Mouse (Mus musculus) adipocyte (in vitro differentiated cells): ENCODE data around the gene Serpine1.

Source experiments
- DNase-seq: peaks from one replicate; pipeline ENCODE4 v3.0.0-alpha.2; 2016; ENCODE audit warnings: low spot score

The Serpine1 gene

DNA sequence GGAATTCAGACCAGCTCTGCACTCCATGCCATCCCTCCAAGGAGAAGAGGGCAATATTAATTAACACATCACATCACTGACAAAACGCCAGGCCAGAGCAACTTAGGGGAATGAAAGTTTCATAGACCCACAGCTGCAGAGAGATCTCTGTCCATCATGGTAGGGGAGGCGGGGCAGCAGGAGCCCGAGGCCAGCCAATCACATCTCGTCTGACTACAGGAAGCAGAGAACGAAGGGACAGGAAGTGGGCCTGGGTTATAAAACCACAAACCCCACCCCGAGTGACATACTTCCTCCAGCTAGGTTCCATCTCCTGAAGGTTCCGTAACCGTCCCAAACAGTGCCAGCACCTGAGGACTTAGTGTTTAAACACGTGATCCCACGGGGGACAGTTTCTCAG, 23.1 kb upstream of the Serpine1 start:
- DNase-seq: no peak

GRCm38 (mm10) chr5:137093720-137094119, 21.7 kb upstream of the Serpine1 start:
- DNase-seq: no peak

DNA sequence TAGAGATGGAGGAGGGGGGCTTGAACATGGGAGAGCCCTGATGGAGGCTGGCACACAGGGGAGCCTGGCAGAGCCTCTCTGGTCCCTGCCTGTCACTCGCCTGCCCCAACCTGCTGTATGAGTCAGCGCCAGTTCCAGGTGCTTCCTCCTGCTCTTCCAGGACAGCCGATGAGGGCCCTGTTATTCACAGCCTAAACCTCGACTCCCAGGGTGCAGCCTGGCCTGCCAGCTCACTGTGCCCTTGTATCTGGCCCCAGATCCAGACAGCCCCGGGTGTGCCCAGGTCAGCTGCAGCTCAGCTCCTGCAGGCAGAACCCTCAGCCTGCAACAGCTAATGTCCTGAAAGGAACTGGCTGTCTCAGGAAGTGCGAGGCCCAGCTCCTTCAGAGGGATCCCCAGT, 19.5 kb upstream of the Serpine1 start:
- DNase-seq: no peak

- DNase-seq: no peak
Measured at GRCm38 (mm10) chr5:137090870-137091269, 18.8 kb upstream of the Serpine1 start.

- DNase-seq: no peak
Measured at GRCm38 (mm10) chr5:137087410-137087809, 15.3 kb upstream of the Serpine1 start.

- no peak for DNase-seq
Measured at GRCm38 (mm10) chr5:137085731-137086130, 13.7 kb upstream of the Serpine1 start.

DNA sequence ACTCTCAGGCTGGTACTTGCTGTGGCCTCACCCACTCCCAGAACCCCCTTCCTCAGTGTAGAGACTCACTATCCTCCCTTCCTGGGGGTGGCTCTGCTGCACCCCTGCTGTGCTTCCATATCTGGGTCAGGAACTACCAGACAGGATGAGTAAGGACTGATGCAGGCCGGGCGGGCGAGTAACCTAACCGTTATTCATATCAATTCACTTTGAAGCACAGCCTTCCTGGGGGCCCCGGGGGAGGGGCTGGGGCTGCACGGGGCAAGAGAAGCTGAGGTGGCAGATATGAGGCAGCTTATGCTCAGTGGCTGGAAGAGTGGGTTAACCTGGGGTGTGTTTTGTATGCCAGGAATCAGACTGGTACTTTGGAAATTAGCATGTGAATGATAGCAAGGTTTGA, 13.0 kb upstream of the Serpine1 start:
- no peak for DNase-seq

- no peak for DNase-seq
Measured at GRCm38 (mm10) chr5:137083051-137083450, 11.0 kb upstream of the Serpine1 start.

DNA sequence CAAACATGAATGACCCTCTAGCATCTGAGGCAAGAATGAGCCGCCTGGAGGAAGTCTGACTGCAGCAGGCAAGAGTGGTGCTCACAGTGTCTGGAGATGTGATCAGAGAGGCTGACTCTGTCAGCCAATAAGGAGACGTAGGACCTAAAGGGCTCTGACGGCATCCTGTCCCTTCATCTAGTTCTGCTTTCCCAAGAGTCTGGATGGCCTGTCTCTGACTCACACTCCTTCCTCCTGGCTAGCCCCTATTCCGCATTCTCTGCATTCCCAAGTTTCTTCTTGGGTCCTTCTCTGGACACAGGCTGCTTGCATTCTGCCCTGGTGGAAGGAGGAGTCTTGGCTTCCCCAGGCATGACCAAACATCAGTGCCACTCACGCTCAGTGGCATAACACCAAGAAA, 7.8 kb upstream of the Serpine1 start:
- peak; percentile 79 for DNase-seq

DNA sequence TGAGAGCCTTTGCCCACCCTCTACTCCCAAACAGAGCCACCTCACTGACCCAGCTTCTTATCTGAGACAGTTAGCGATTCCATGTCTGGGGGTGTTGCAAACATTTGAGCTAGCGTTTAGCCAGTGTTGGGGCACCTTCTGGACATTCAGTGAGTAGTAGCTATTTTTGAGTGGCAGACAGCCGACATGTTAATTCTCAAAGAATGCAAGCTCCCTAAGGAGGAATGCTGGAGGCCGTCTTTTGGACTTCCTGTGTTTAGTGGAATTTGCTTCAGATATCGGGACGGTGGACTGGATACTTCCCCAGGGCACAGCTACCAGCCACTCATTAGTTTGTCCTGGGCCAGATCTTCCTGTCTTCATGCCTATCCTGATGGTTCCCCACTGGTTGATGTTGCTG, 6.5 kb upstream of the Serpine1 start:
- peak; percentile 47 for DNase-seq

- DNase-seq: peak; percentile 52
Measured at GRCm38 (mm10) chr5:137078041-137078440, 6.0 kb upstream of the Serpine1 start.

DNA sequence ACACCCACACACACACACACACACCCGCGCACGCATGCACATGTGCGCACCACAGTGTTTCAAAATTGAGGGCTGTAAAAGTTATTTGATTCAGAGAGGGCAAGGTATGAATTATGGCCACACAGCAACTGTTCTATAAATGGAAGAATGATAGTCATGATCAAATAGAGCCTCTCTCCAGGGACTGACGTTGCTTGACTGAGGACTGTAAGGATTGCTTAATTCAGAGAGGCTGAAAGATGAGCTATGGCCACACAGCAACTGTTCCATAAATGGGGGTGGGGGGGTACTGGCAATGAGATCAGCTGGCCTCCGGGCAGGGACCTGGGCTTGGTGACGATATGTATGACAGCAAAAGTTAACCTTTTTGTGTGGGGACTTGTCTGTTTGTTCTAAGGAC, 5.1 kb upstream of the Serpine1 start:
- peak; percentile 52 for DNase-seq

GRCm38 (mm10) chr5:137076191-137076930, 4.3 kb upstream of the Serpine1 start:
- DNase-seq: peak; percentile 93

GRCm38 (mm10) chr5:137075726-137076125, 3.7 kb upstream of the Serpine1 start:
- DNase-seq: no peak

GRCm38 (mm10) chr5:137074191-137074651, 2.2 kb upstream of the Serpine1 start:
- DNase-seq: peak; percentile 78

GRCm38 (mm10) chr5:137073141-137073540, 1.1 kb upstream of the Serpine1 start:
- no peak for DNase-seq

GRCm38 (mm10) chr5:137070881-137071605, 1.0 kb downstream of the Serpine1 start:
- peak; percentile 26 for DNase-seq

GRCm38 (mm10) chr5:137068711-137069110, 3.4 kb downstream of the Serpine1 start:
- DNase-seq: no peak

GRCm38 (mm10) chr5:137065923-137066322, 6.1 kb downstream of the Serpine1 start:
- no peak for DNase-seq

DNA sequence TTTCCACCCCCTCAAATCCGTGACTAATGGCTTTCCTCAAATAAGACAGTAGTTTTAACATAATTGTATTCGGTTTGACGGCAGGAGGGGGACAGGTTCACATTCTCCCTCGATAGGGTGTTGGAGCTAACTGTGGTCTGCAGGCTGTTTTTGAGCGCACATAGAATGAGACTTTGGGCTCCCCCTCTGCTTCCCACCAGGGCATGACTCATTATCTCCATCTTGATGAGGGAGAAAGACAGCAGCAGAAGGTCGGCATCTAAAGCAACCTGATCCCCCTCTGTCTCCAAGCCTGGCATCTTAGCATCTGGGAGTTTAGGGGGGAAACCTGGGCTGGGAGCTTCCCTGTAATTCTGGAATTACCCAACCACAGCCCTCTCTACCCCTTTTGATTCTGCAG, 6.6 kb downstream of the Serpine1 start:
- DNase-seq: no peak

- DNase-seq: no peak
Measured at GRCm38 (mm10) chr5:137062601-137063000, 9.5 kb downstream of the Serpine1 start.

- peak; percentile 62 for DNase-seq
Measured at GRCm38 (mm10) chr5:137061809-137062481, 10.1 kb downstream of the Serpine1 start.

DNA sequence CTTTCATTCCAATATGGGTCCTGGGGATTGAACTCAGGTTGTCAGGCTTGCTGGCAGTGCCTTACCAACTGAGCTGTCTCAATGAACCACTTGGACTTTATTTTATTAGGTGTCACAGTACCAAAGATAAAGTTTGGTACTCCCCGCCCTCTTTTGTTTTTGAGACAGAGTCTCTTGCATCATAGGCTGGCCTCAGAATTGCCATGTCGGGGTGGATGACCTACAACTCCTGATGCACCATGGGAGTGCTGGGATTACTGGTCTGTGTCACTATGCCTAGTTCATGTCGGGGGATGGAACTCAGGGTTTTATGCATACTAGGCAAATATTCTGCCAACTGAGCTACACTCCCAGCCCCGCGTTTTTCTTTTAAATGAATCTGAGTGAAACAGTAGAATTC, 17.2 kb downstream of the Serpine1 start:
- DNase-seq: peak; percentile 53
